Comparison of ENCODE assay signal across 16 mouse cellular contexts in genomic region chr6:21867310-21867709, GRCm38 (mm10). TPM values are rescaled to one million over a fixed set of nuclear protein-coding genes. Genes with fewer than 3 reads are reported as not detected.
"Had no signal": no experiment of that assay in that cellular context is flagged by ENCODE, and none has a peak within 500 bp of the region (broad histone marks: within the 10 kb centered on the region; RNA-seq: fewer than 3 reads in every experiment).

No protein-coding gene starts in this region.

- H3K4me3 ChIP-seq: left cerebral cortex, adult 2 months; limb, embryonic 15.5 days; liver, embryonic 12.5 days; midbrain, embryonic 12.5 days; neural tube, embryonic 12.5 days had no signal

- H3K36me3 ChIP-seq: limb, embryonic 15.5 days; liver, embryonic 12.5 days; midbrain, embryonic 12.5 days; neural tube, embryonic 12.5 days had no signal

- H3K4me2 ChIP-seq: limb, embryonic 15.5 days; liver, embryonic 12.5 days; lung, embryonic 14.5 days; midbrain, embryonic 12.5 days; neural tube, embryonic 12.5 days had no signal

- H3K27me3 ChIP-seq: limb, embryonic 15.5 days; liver, embryonic 12.5 days; midbrain, embryonic 12.5 days; neural tube, embryonic 12.5 days had no signal

- H3K27ac ChIP-seq: left cerebral cortex, adult 2 months; limb, embryonic 15.5 days; liver, embryonic 12.5 days; midbrain, embryonic 12.5 days; neural tube, embryonic 12.5 days had no signal

- DNase-seq: kidney, postnatal 25 days; lung, embryonic 14.5 days; lung, postnatal 10 days; lung, postnatal 4 days; right cerebral cortex, postnatal 4 days; spleen, adult 18-20 months; thymus, adult 18-20 months; thymus, postnatal 14 days had no signal

- H3K9ac ChIP-seq: limb, embryonic 15.5 days; liver, embryonic 12.5 days; lung, embryonic 14.5 days; midbrain, embryonic 12.5 days; neural tube, embryonic 12.5 days had no signal

- ATAC-seq: liver, embryonic 12.5 days had no signal

- H3K4me1 ChIP-seq: limb, embryonic 15.5 days; liver, embryonic 12.5 days; midbrain, embryonic 12.5 days; neural tube, embryonic 12.5 days had no signal

- H3K9me3 ChIP-seq: limb, embryonic 15.5 days; liver, embryonic 12.5 days; midbrain, embryonic 12.5 days; neural tube, embryonic 12.5 days had no signal

RNA-seq across cellular contexts. Expression of gene Tspan12, which starts 15.0 kb away (rescaled TPM):
- total RNA-seq: megakaryocyte, adult 5-6 weeks; monocyte, adult 5-6 weeks; neutrophil, adult 5-6 weeks had no signal
